Mouse (Mus musculus) forebrain, embryonic 12.5 days (tissue): Measurements from ENCODE around the gene Sms. TPM values are rescaled to one million over a fixed set of nuclear protein-coding genes. Genes with fewer than 3 reads are reported as not detected.
A peak's percentile ranks its signal among the peaks of the same experiment; 100 is the strongest.

Source experiments
- ATAC-seq: fragments of 200-750 bp; cut with Nextera tagmentation; 2 replicates; pipeline ENCODE4 v1.8.0; 2017; ENCODE audit warnings: moderate TSS enrichment; ENCODE audit not compliant: low FRiP score
- H3K27ac ChIP-seq: fragments of 300-500 bp; sonication (generic); 2 replicates; pipeline ENCODE4 v1.5.1; 2016; ENCODE audit warnings: mild to moderate bottlenecking
- H3K27me3 ChIP-seq: fragments of 300-500 bp; sonication (generic); 2 replicates; pipeline ENCODE4 v1.6.1; 2016; ENCODE audit warnings: mild to moderate bottlenecking
- H3K36me3 ChIP-seq: fragments of 300-500 bp; sonication (generic); replicated peaks from 2 replicates; pipeline ENCODE4 v1.6.1; 2016; ENCODE audit warnings: mild to moderate bottlenecking
- H3K4me1 ChIP-seq: fragments of 300-500 bp; sonication (generic); 2 replicates; pipeline ENCODE4 v1.6.1; 2016
- H3K4me2 ChIP-seq: fragments of 300-500 bp; sonication (generic); 2 replicates; pipeline ENCODE4 v1.6.1; 2016; ENCODE audit warnings: mild to moderate bottlenecking, moderate library complexity
- H3K4me3 ChIP-seq: fragments of 300-500 bp; sonication (generic); replicated peaks from 2 replicates; pipeline ENCODE4 v1.5.1; 2016; ENCODE audit warnings: mild to moderate bottlenecking
- H3K9ac ChIP-seq: fragments of 300-500 bp; sonication (generic); 2 replicates; pipeline ENCODE4 v1.6.1; 2016; ENCODE audit warnings: mild to moderate bottlenecking
- H3K9me3 ChIP-seq: fragments of 300-500 bp; sonication (generic); 2 replicates; pipeline ENCODE4 v1.6.1; 2016
- WGBS: fragments of 180-500 bp; shearing (Covaris S2); methylation state at CpG from one replicate; pipeline ENCODE4 v1.1.7; 2016; 5-methylcytosine and 5-hydroxymethylcytosine counted together
- polyA plus RNA-seq: library from polyadenylated mRNA; unstranded; fragments of >200 nt; fragmentation: Nextera tagmentation; extraction: Ambion mirVana; gene quantifications from 2 replicates; pipeline ENCODE4 v1.2.1, GENCODE M21; 2016

Sms gene
- 108 and 122 TPM in 2 replicates for polyA plus RNA-seq

DNA sequence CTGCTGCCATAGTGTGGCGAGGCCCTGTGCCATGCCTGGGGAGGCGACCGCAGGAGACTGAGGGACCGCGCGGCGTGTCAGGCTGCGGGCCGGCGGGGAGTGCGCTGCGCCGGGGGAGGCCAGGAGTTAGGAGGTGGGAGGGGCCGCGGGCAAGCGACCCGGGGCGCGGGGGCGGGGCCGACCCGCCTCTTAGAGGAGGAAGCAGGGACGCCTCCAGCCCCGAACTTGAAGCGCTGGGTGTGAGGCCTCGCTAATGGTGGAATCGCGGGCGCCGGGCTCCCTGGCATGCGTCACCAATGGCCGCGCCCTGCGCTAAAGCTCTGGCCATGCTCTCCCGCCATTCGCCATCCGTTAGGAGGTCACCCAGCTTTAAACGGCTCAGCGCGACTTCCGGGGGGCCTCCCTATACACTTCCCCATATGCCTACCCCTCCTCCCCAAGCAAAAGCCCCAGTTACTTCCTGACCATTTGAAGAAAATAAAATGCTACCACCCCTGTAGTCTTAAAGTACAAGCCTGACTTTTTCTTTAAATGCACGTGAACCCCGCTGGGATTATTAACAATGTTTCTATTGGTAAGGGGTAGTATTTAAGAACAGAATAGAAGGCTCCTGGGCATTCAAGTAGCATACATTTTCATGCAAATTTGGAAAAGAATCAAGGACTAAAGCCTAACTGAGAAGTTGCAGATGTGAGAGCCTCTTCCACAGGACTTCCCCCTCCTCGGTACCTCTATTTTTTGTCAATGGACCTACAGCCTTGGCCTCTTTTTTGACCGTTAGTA, at the start of gene Sms:
Sms (minus strand) TSS at position 344 of the 783 bp plus-strand sequence.
- Histone ChIP-seq H3K9me3 (no peaks in the 10 kb centered on the region), H3K27me3 (0 out of 2 replicates have a peak, but pooled peaks cover 3% of the 10 kb centered on the region), H3K36me3 (no peaks in the 10 kb centered on the region), H3K4me1 (peaks cover 5% of the 10 kb centered on the region; the same call in 1 of the 2 replicates), H3K9ac (peak within 1 kb of the TSS; percentile 80), H3K4me3 (peak within 1 kb of the TSS; percentile 71), H3K4me2 (peak within 1 kb of the TSS; percentile 51), H3K27ac (peak within 1 kb of the TSS; percentile 92)
- 9% methylated on average over 32 of the region's 45 CpGs for WGBS
- ATAC-seq: peak; percentile 90

DNA sequence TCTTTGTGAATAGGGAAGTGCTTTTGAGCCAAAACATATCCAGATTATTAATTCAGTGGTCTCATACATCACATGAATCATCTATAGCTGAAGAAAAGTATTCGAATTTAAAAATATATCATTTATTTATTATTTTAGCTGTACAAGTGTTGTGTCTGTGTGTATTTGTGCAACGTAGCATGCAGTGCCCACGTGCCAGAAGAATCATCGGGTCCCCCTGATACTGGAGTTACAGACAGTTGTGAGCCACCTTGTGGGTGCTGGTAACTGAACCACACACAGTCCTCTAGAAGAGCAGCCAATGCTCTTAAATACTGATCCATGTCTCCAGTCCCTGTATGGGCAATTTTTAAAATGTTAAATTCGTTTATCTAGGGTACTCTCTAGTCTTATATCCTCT, 14.3 kb upstream of the Sms start:
- Histone ChIP-seq H3K4me3 (no peak overlapping the region), H3K4me1 (no peaks in the 10 kb centered on the region), H3K4me2 (no peak overlapping the region), H3K9me3 (no peaks in the 10 kb centered on the region), H3K9ac (no peak overlapping the region), H3K27me3 (no peaks in the 10 kb centered on the region; the same call in 1 of the 2 replicates), H3K27ac (no peak overlapping the region), H3K36me3 (no peaks in the 10 kb centered on the region)
- no peak for ATAC-seq
- 72% methylated on average over 5 of the region's 5 CpGs for WGBS

DNA sequence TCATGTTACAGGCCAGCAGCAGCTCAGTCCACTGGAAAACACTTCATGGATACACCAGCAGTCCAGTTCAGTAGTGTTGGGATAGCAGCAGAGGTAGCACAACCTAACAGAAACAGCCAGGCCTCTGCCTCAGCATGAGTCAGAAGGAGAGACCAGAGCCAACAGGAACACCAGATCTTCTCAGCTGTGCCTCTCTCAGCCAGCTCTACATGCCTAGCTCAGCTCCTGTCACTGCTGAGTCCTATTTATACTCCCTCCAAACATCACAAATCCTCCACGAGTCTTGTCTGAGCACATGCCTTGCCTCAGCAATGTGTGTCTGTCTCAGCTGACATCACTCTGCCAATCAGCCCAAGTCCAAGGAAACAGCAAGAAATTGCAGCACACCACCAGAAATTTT, 12.4 kb upstream of the Sms start:
- Histone ChIP-seq H3K27me3 (no peaks in the 10 kb centered on the region; the same call in 1 of the 2 replicates), H3K9ac (no peak overlapping the region), H3K27ac (no peak overlapping the region), H3K36me3 (no peaks in the 10 kb centered on the region), H3K4me3 (no peak overlapping the region), H3K9me3 (no peaks in the 10 kb centered on the region), H3K4me1 (no peaks in the 10 kb centered on the region), H3K4me2 (no peak overlapping the region)
- ATAC-seq: no peak
- WGBS: 80% methylated on average over 1 of the region's 1 CpGs

GRCm38 (mm10) chrX:157501871-157502270, 9.8 kb upstream of the Sms start:
- ATAC-seq: no peak
- no peak overlapping the region for H3K4me3 ChIP-seq
- no peak overlapping the region for H3K27ac ChIP-seq
- H3K36me3 ChIP-seq: no peaks in the 10 kb centered on the region
- no peaks in the 10 kb centered on the region for H3K4me1 ChIP-seq
- no peak overlapping the region for H3K4me2 ChIP-seq
- no peak overlapping the region for H3K9ac ChIP-seq
- no peaks in the 10 kb centered on the region for H3K9me3 ChIP-seq
- H3K27me3 ChIP-seq: no peaks in the 10 kb centered on the region; the same call in 1 of the 2 replicates
- 73% methylated on average over 2 of the region's 2 CpGs for WGBS

- H3K36me3 ChIP-seq: no peaks in the 10 kb centered on the region
- 81% methylated on average over 8 of the region's 8 CpGs for WGBS
- no peak for ATAC-seq
These were observed 7.9 kb upstream of the Sms start for GRCm38 (mm10) chrX:157500004-157500403.

DNA sequence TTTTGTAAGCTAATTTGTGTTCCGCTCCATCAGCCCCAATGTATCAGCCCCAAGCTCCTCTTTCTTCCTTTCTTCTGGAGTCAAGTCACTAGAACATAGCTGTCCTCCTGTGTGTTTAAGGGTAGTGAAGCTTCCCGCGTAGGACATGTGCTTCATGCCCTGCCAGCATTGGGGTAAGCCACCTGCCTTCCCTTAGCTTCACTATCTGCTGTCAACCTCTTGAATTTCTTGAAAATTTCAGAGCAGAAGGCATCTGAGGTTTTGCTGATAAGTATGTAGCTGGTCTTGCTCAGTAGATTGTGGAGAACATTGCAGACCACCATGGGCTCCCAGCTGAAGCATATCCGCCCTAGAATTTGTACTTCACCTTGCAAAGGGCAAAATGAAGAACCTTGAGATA, 1.1 kb upstream of the Sms start:
- Histone ChIP-seq H3K4me3 (no peak overlapping the region), H3K27ac (no peak overlapping the region), H3K4me1 (peaks cover 5% of the 10 kb centered on the region; the same call in 1 of the 2 replicates), H3K36me3 (no peaks in the 10 kb centered on the region), H3K4me2 (no peak overlapping the region), H3K9me3 (no peaks in the 10 kb centered on the region), H3K27me3 (0 out of 2 replicates have a peak, but pooled peaks cover 3% of the 10 kb centered on the region), H3K9ac (no peak overlapping the region)
- ATAC-seq: no peak
- WGBS: 58% methylated on average over 4 of the region's 4 CpGs

More at GRCm38 (mm10) chrX:157500004-157500403, 7.9 kb upstream of the Sms start:
- no peaks in the 10 kb centered on the region for H3K9me3 ChIP-seq
- no peak overlapping the region for H3K27ac ChIP-seq
- no peak overlapping the region for H3K4me2 ChIP-seq
- no peak overlapping the region for H3K9ac ChIP-seq
- H3K4me1 ChIP-seq: no peaks in the 10 kb centered on the region
- no peaks in the 10 kb centered on the region; the same call in 1 of the 2 replicates for H3K27me3 ChIP-seq
- no peak overlapping the region for H3K4me3 ChIP-seq

DNA sequence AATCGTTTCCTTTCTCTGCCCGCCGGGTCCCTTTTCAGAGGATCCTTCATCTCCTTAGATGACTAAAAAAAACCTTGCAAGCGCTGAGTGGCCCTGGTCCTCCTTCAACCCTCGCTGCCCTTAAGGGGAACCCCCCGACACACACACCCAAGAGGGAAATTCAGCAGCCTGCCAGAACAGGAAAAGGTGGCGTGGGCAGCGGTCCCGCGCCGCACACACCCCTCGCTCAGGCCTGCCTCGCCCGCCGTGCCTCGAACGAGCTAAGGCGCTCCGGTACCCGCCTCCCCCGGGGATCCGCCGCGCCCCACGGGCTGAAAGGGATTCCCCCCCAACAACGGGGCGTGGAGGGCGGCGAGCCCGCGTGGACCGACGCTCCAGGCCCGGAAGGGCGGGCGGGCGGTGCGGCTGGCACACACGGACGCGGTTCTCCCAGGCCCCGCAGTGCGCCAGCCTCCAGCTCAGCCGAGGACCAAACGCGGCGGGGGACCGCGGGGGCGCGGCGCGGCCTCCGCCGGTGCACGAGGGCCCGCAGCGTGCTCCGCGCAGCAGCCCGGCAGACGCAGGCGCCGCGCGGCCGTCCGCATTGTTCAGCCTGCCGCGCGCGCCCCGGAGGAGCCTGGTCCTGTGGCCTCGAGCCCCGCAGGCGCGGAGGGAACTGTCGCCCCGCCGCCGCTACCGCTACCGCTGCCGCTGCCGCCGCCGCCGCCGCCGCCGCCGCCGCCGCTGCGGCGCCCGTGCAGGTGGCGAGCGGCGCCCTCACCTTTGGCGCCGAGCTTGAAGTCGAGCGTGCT, 747 bp downstream of the Sms start:
- peak; percentile 73 for ATAC-seq
- peaks cover 5% of the 10 kb centered on the region; the same call in 1 of the 2 replicates for H3K4me1 ChIP-seq
- no peaks in the 10 kb centered on the region for H3K9me3 ChIP-seq
- H3K27me3 ChIP-seq: 0 out of 2 replicates have a peak, but pooled peaks cover 3% of the 10 kb centered on the region
- peak overlapping the region; percentile 71 for H3K4me3 ChIP-seq
- no peaks in the 10 kb centered on the region for H3K36me3 ChIP-seq
- 28% methylated on average over 53 of the region's 104 CpGs for WGBS
- H3K4me2 ChIP-seq: peak overlapping the region; percentile 51
- peak overlapping the region; percentile 80 for H3K9ac ChIP-seq
- H3K27ac ChIP-seq: peak overlapping the region; percentile 92

GRCm38 (mm10) chrX:157490769-157491144, 1.3 kb downstream of the Sms start:
- Histone ChIP-seq H3K4me3 (peak overlapping the region; percentile 71), H3K27ac (peak overlapping the region; percentile 92), H3K4me1 (peaks cover 5% of the 10 kb centered on the region; the same call in 1 of the 2 replicates), H3K27me3 (0 out of 2 replicates have a peak, but pooled peaks cover 3% of the 10 kb centered on the region), H3K9ac (peak overlapping the region; percentile 80), H3K4me2 (peak overlapping the region; percentile 51), H3K36me3 (no peaks in the 10 kb centered on the region), H3K9me3 (no peaks in the 10 kb centered on the region)
- WGBS: 15% methylated on average over 12 of the region's 12 CpGs
- ATAC-seq: peak; percentile 18; the same call in 1 of the 2 replicates

DNA sequence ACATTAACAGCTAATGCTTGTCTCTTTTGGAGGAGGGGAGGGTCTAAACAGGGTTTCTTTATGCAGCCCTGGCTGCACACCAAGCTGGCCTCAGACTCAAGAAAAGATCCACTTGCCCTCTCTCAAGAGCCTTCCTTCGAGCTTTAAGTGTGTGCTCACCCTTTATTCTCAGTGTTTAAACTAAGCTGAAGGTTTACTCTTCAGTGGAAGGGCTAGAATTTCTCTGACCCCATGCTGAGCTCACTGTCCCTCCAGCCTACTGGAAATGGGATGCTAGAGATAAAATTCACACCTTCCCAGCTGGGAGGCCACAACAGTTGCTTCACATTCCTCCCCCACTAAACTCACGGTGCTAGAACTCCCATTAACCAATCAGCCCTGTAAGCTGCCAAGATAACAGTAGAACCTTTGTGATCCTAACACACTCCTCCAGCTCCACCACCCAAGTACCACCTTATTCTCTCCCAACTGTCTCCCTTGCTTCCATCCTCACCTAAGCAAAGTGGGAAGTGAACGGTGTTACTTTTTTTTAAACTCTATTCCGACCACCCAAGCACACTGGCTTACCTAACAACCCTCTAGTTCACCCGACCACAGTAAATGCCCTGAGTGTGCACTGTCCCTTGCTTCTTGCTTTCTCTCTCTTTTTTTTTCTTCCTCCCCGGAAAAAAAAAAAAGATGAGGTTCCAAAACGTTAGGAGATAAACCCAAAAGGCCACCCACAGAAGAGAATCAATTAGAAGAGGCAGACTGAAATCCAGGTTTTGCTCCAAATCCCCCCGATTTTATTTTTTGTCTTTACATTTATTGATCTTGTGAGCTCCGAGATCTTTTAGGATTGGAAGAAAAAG, 2.0 kb downstream of the Sms start:
- no peak for ATAC-seq
- 25% methylated on average over 9 of the region's 9 CpGs for WGBS
- Histone ChIP-seq H3K9ac (peak overlapping the region; percentile 21; the same call in 1 of the 2 replicates), H3K36me3 (no peaks in the 10 kb centered on the region), H3K9me3 (no peaks in the 10 kb centered on the region), H3K27ac (0 out of 2 replicates have a peak overlapping the region, but pooled peaks have one; percentile 31), H3K4me3 (peak overlapping the region; percentile 71), H3K4me1 (peaks cover 5% of the 10 kb centered on the region; the same call in 1 of the 2 replicates), H3K27me3 (0 out of 2 replicates have a peak, but pooled peaks cover 3% of the 10 kb centered on the region), H3K4me2 (peak overlapping the region; percentile 51)

DNA sequence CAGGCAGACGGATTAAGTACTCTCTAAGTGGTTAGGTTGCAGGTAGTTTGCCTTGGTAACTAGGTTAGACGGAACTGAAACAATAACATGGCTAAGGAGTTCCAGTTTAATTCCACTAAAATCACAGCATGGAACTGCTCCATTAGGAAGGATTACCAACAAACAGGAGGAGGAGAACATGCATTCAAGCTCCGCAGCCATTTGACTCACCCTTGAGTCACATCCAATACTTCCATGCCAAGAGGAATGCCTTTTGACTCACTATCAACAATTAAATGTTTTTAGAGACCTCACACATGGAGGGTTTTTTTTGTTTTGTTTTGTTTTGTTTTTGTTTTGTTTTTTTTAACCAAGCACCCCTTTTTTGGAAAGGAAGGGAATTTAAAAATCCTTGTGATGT, 3.3 kb downstream of the Sms start:
- no peak overlapping the region for H3K4me2 ChIP-seq
- H3K9ac ChIP-seq: no peak overlapping the region
- no peaks in the 10 kb centered on the region for H3K9me3 ChIP-seq
- 59% methylated on average over 3 of the region's 3 CpGs for WGBS
- peaks cover 5% of the 10 kb centered on the region; the same call in 1 of the 2 replicates for H3K4me1 ChIP-seq
- 0 out of 2 replicates have a peak, but pooled peaks cover 3% of the 10 kb centered on the region for H3K27me3 ChIP-seq
- H3K4me3 ChIP-seq: no peak overlapping the region
- no peak overlapping the region for H3K27ac ChIP-seq
- no peaks in the 10 kb centered on the region for H3K36me3 ChIP-seq
- ATAC-seq: no peak

- no peak overlapping the region for H3K27ac ChIP-seq
- 41% methylated on average over 2 of the region's 2 CpGs for WGBS
- no peaks in the 10 kb centered on the region for H3K36me3 ChIP-seq
- no peaks in the 10 kb centered on the region for H3K9me3 ChIP-seq
- no peak overlapping the region for H3K4me2 ChIP-seq
- ATAC-seq: no peak
- no peak overlapping the region for H3K9ac ChIP-seq
- no peaks in the 10 kb centered on the region for H3K27me3 ChIP-seq
- peaks cover 5% of the 10 kb centered on the region; the same call in 1 of the 2 replicates for H3K4me1 ChIP-seq
- no peak overlapping the region for H3K4me3 ChIP-seq
These were observed 5.3 kb downstream of the Sms start for GRCm38 (mm10) chrX:157486765-157487164.
